Mouse (Mus musculus): Measurements from ENCODE around the gene Col25a1. TPM values are rescaled to one million over a fixed set of nuclear protein-coding genes. Genes with fewer than 3 reads are reported as not detected.
A peak's percentile ranks its signal among the peaks of the same experiment; 100 is the strongest.

Col25a1 gene
- polyA plus RNA-seq, 1 experiment from 2014 or later, result 18.3 TPM

DNA sequence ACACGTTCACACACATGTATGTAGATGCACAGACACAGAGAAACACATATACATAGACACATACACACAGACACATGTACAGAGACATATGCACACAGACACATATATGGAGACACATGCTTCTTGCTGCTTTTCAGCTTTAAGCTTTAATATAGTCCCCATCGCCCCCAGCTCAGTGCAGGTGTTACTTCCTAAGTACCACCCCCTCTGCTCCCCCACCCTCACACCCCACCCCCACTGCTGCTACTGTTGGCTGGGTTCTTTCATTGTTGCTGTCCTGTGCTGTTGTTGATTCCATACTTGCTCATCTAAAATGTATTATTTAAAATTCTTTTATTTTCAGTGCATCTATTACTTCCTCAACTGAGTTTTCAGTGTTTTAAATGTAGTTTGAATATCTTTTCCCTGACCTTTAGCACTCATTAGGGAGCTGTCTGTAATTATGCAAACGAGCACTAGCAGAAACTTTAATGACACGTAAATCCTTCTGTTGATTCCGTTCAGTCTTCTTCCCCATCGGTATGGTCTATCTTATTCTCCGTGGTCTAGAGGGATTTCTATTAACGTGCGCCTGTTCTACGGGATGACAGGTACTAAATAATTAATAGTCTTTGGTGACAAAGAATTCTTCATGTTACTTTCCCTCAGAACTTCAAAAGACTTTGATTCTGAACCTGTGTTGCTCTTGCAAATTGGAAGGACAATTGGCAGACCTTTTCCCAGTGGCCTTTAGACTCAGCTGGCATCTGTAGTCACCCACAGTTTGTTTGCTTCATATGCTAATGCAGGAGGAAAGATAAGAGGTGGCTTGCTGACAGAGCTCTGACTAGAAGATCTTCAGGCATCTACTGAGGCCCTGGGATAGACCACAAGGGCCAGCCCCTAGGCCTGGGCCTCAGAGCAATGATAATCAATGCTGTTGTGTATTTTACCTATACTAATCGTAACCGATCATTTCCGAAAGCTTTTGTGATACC, 196.0 kb downstream of the Col25a1 start:
- no peak overlapping the region for H3K27ac ChIP-seq (replicated peaks; ENCODE audit: low read depth, low read length)
- 55% methylated on average over 13 of the region's 13 CpGs for WGBS
- no peak overlapping the region for H3K9ac ChIP-seq (ENCODE audit: low read length)
- no peak overlapping the region for H3K4me2 ChIP-seq (ENCODE audit: low read depth, severe bottlenecking)
- H3K4me1 ChIP-seq (ENCODE audit: control insufficient read depth, insufficient read depth, low read length), result no peaks in the 10 kb centered on the region
- no peaks in the 10 kb centered on the region for H3K27me3 ChIP-seq (ENCODE audit: control insufficient read depth, insufficient read depth, low read length)
- H3K4me3 ChIP-seq (ENCODE audit: low read depth, low read length), result no peak overlapping the region
- DNase-seq (ENCODE audit: low spot score), result no peak
- no peaks in the 10 kb centered on the region for H3K9me3 ChIP-seq (ENCODE audit: control insufficient read depth, low read length)
- no peak for ATAC-seq (ENCODE audit: insufficient number of reproducible peaks, low FRiP score, low TSS enrichment, low read depth)
- H3K36me3 ChIP-seq (ENCODE audit: control insufficient read depth, insufficient read depth, low read length), result no peaks in the 10 kb centered on the region

DNA sequence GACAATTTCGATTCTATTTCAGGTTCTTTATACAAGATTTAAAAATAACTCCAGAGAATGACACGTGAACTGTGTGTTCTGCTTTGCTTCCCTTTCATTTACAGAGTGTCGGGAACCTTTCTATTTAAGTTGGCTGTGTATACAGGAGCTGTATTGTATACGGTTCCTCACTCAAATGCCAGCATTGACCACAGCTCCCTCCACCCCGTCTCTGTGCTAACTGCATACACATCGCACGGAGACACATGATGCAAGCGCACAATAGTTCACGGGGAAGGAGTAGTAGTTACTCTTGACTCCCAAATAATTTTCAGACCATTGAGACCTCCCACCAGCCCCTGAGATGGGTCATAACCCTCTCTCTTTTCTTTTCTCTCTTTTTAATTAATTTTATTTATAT, 197.6 kb downstream of the Col25a1 start:
- Histone ChIP-seq H3K4me3 (ENCODE audit: low read depth, low read length) (no peak overlapping the region), H3K27ac (replicated peaks; ENCODE audit: low read depth, low read length) (no peak overlapping the region), H3K27me3 (ENCODE audit: control insufficient read depth, insufficient read depth, low read length) (no peaks in the 10 kb centered on the region), H3K9me3 (ENCODE audit: control insufficient read depth, low read length) (no peaks in the 10 kb centered on the region), H3K4me1 (ENCODE audit: control insufficient read depth, insufficient read depth, low read length) (no peaks in the 10 kb centered on the region), H3K4me2 (ENCODE audit: low read depth, severe bottlenecking) (no peak overlapping the region), H3K36me3 (ENCODE audit: control insufficient read depth, insufficient read depth, low read length) (no peaks in the 10 kb centered on the region), H3K9ac (ENCODE audit: low read length) (no peak overlapping the region)
- 94% methylated on average over 9 of the region's 9 CpGs for WGBS
- ATAC-seq (ENCODE audit: insufficient number of reproducible peaks, low FRiP score, low TSS enrichment, low read depth) (no peak), DNase-seq (ENCODE audit: low spot score) (no peak)

DNA sequence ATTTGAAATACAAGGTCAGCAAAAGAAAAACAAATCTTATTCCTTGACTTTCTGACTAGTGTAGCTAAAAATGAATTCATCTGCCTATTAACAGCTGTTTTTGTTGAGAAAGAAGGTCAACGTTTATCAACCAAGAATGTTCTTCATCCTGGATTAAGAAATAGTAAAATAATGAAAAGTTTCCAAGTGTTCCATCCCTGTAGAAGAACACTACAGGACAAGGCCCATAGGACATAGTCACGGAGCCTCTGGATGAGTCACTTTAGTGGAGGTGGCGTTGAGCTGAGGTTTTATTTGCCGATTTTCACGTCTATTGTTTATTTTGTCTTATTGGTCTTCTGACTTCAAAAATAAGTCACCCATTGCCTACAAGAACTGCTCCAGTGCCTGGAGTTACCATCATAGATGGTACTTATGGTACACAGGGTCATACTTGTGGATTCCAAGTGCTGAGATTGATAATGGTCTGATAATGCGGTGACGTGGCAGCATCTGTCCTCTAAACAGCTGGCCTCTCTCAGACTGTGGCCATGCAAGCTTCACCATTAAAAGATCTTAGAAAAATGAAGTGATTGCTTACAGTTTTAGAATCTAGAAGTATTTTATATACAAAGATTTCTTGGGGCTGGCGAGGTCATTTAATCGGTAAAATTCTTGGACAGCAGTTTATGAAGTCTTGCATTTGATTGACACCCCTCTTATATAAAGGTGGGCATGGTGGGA, 198.7 kb downstream of the Col25a1 start:
- Histone ChIP-seq H3K36me3 (ENCODE audit: control insufficient read depth, insufficient read depth, low read length) (no peaks in the 10 kb centered on the region), H3K9ac (ENCODE audit: low read length) (no peak overlapping the region), H3K9me3 (ENCODE audit: control insufficient read depth, low read length) (no peaks in the 10 kb centered on the region), H3K4me2 (ENCODE audit: low read depth, severe bottlenecking) (no peak overlapping the region), H3K27ac (replicated peaks; ENCODE audit: low read depth, low read length) (no peak overlapping the region), H3K4me3 (ENCODE audit: low read depth, low read length) (no peak overlapping the region), H3K4me1 (ENCODE audit: control insufficient read depth, insufficient read depth, low read length) (no peaks in the 10 kb centered on the region), H3K27me3 (ENCODE audit: control insufficient read depth, insufficient read depth, low read length) (no peaks in the 10 kb centered on the region)
- 94% methylated on average over 9 of the region's 9 CpGs for WGBS
- no peak for ATAC-seq (ENCODE audit: insufficient number of reproducible peaks, low FRiP score, low TSS enrichment, low read depth)
- no peak for DNase-seq (ENCODE audit: low spot score)

DNA sequence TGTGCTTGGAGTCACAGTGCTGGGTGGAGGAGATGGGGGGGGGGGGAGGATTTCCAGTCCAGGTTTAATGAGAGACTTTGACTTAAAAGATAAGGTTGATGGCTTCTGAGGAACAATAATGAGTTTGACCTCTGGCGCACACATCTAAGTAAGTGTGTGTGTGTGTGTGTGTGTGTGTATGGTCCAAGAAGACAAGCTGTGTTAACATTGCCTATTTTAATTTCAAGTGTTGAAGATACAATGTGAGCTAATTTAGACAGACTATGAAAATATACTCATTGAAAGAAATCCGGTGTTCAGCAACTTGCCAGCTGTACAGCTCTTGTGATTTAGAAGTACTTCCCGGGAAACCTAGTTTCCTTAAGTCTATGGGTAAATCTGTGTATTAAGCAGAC, 199.3 kb downstream of the Col25a1 start:
- no peak overlapping the region for H3K4me2 ChIP-seq (ENCODE audit: low read depth, severe bottlenecking)
- no peak overlapping the region for H3K27ac ChIP-seq (replicated peaks; ENCODE audit: low read depth, low read length)
- H3K4me3 ChIP-seq (ENCODE audit: low read depth, low read length), result no peak overlapping the region
- ATAC-seq (ENCODE audit: insufficient number of reproducible peaks, low FRiP score, low TSS enrichment, low read depth) (no peak), DNase-seq (ENCODE audit: low spot score) (no peak)
- no peaks in the 10 kb centered on the region for H3K4me1 ChIP-seq (ENCODE audit: control insufficient read depth, insufficient read depth, low read length)
- H3K27me3 ChIP-seq (ENCODE audit: control insufficient read depth, insufficient read depth, low read length), result no peaks in the 10 kb centered on the region
- WGBS, result 88% methylated on average over 3 of the region's 3 CpGs
- no peaks in the 10 kb centered on the region for H3K9me3 ChIP-seq (ENCODE audit: control insufficient read depth, low read length)
- no peaks in the 10 kb centered on the region for H3K36me3 ChIP-seq (ENCODE audit: control insufficient read depth, insufficient read depth, low read length)
- no peak overlapping the region for H3K9ac ChIP-seq (ENCODE audit: low read length)

DNA sequence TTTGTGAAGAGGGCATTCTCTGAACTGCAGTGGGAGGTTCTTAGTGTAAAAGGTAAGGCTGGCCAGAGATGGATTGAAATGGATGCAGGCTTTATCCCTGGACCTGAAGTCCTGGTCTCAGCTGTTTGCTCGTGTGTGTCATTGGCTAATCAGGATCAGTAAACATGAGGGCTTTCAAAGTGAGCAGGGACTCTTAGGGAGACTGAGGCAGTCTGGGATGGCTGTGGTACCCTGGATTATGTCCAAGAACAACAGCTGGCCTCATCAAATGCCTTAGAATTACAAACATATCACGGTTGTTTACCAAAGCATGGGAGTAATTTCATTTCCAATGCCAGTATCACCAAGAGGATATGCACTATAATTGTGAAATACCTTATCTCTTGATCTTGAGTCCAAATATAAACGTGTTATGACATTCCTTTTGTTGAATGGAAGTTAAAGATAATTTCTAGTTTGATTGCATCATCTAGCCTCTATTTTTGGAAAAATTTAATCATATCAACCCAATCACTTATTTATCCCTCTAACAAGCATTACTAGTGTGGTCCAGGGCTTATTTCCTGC, 201.1 kb downstream of the Col25a1 start:
- ATAC-seq (ENCODE audit: insufficient number of reproducible peaks, low FRiP score, low TSS enrichment, low read depth) (no peak), DNase-seq (ENCODE audit: low spot score) (no peak)
- no peaks in the 10 kb centered on the region for H3K9me3 ChIP-seq (ENCODE audit: control insufficient read depth, low read length)
- H3K27ac ChIP-seq (replicated peaks; ENCODE audit: low read depth, low read length), result no peak overlapping the region
- H3K4me2 ChIP-seq (ENCODE audit: low read depth, severe bottlenecking), result no peak overlapping the region
- H3K27me3 ChIP-seq (ENCODE audit: control insufficient read depth, insufficient read depth, low read length), result no peaks in the 10 kb centered on the region
- no peaks in the 10 kb centered on the region for H3K36me3 ChIP-seq (ENCODE audit: control insufficient read depth, insufficient read depth, low read length)
- H3K4me1 ChIP-seq (ENCODE audit: control insufficient read depth, insufficient read depth, low read length), result no peaks in the 10 kb centered on the region; the same call in 1 of the 2 replicates
- H3K9ac ChIP-seq (ENCODE audit: low read length), result no peak overlapping the region
- 69% methylated on average over 3 of the region's 3 CpGs for WGBS
- no peak overlapping the region for H3K4me3 ChIP-seq (ENCODE audit: low read depth, low read length)

DNA sequence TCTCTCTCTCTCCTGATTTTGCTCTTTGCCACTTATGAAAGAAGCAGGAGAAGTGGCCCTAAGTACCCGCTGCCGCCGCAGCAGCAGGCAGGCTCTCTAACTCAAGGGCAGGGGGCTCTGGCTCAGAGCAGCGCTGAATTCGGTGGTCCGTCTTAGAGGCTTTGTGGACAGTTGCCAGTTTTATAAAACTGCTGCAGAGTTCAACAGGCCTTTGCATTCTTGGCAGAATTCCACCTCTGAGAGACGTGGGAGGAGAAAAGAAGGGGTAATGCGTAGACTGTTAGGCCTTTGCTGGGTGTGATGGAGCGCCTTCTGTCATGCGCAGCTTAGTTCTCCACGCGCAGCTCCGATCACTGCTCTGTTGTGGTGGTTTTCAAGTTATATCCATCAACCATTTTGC, 206.6 kb downstream of the Col25a1 start:
- Histone ChIP-seq H3K4me1 (ENCODE audit: control insufficient read depth, insufficient read depth, low read length) (peaks cover 5% of the 10 kb centered on the region; the same call in 1 of the 2 replicates), H3K27ac (replicated peaks; ENCODE audit: low read depth, low read length) (no peak overlapping the region), H3K27me3 (ENCODE audit: control insufficient read depth, insufficient read depth, low read length) (no peaks in the 10 kb centered on the region), H3K4me2 (ENCODE audit: low read depth, severe bottlenecking) (0 out of 2 replicates have a peak overlapping the region, but pooled peaks have one; percentile 12), H3K9me3 (ENCODE audit: control insufficient read depth, low read length) (no peaks in the 10 kb centered on the region), H3K9ac (ENCODE audit: low read length) (0 out of 2 replicates have a peak overlapping the region, but pooled peaks have one; percentile 4), H3K36me3 (ENCODE audit: control insufficient read depth, insufficient read depth, low read length) (no peaks in the 10 kb centered on the region), H3K4me3 (ENCODE audit: low read depth, low read length) (no peak overlapping the region)
- ATAC-seq (ENCODE audit: insufficient number of reproducible peaks, low FRiP score, low TSS enrichment, low read depth) (no peak; the same call in 1 of the 2 replicates), DNase-seq (ENCODE audit: low spot score) (peak; percentile 46)
- whole genome bisulfite sequencing, result 56% methylated on average over 13 of the region's 13 CpGs

DNA sequence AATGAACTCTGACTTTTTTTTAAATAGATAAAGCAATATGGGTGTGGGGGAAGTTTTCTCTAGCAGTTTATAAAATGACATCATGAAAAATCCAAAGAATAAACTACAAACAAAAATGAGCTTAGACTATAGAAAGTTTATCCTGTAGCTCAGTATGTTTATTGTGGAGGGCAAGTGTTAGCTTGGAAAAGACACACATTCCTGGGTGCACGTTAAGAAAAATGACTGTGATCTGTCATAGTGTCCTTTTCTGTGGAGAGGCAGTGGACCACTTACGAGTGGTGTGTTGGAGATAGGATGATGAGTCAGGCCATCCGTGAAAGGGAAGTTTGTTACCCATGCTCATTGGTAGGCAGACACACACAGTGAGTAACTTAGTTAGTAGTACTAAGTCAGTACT, 207.1 kb downstream of the Col25a1 start:
- Histone ChIP-seq H3K9ac (ENCODE audit: low read length) (no peak overlapping the region), H3K4me3 (ENCODE audit: low read depth, low read length) (no peak overlapping the region), H3K27me3 (ENCODE audit: control insufficient read depth, insufficient read depth, low read length) (no peaks in the 10 kb centered on the region), H3K27ac (replicated peaks; ENCODE audit: low read depth, low read length) (no peak overlapping the region), H3K4me1 (ENCODE audit: control insufficient read depth, insufficient read depth, low read length) (peaks cover 5% of the 10 kb centered on the region; the same call in 1 of the 2 replicates), H3K4me2 (ENCODE audit: low read depth, severe bottlenecking) (no peak overlapping the region), H3K36me3 (ENCODE audit: control insufficient read depth, insufficient read depth, low read length) (no peaks in the 10 kb centered on the region), H3K9me3 (ENCODE audit: control insufficient read depth, low read length) (no peaks in the 10 kb centered on the region)
- WGBS, result 81% methylated on average over 3 of the region's 3 CpGs
- ATAC-seq (ENCODE audit: insufficient number of reproducible peaks, low FRiP score, low TSS enrichment, low read depth) (no peak), DNase-seq (ENCODE audit: low spot score) (no peak)

DNA sequence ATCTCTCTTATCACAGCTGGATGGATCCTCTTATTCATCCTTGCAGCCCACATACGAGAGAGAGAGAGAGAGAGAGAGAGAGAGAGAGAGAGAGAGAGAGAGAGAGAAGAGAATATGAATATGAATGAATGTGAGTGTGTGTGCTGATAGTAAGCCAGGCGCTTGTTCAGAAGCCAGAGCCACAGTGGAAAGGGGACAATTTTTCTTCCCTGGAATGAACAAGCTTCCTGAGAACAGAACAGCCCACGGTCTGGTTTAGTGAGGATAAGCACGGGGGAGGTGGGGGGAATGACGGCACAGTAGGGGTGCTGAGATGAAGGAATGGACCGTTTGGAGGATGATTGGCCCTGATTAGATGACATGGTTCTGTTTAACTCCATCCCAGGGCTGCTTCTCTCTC, 218.9 kb downstream of the Col25a1 start:
- Histone ChIP-seq H3K4me3 (ENCODE audit: low read depth, low read length) (no peak overlapping the region), H3K9me3 (ENCODE audit: control insufficient read depth, low read length) (no peaks in the 10 kb centered on the region), H3K36me3 (ENCODE audit: control insufficient read depth, insufficient read depth, low read length) (no peaks in the 10 kb centered on the region), H3K27ac (replicated peaks; ENCODE audit: low read depth, low read length) (no peak overlapping the region), H3K27me3 (ENCODE audit: control insufficient read depth, insufficient read depth, low read length) (no peaks in the 10 kb centered on the region), H3K4me1 (ENCODE audit: control insufficient read depth, insufficient read depth, low read length) (no peaks in the 10 kb centered on the region), H3K4me2 (ENCODE audit: low read depth, severe bottlenecking) (no peak overlapping the region), H3K9ac (ENCODE audit: low read length) (no peak overlapping the region)
- 52% methylated on average over 6 of the region's 6 CpGs for WGBS
- no peak for DNase-seq (ENCODE audit: low spot score)
- no peak for ATAC-seq (ENCODE audit: insufficient number of reproducible peaks, low FRiP score, low TSS enrichment, low read depth)
